Mouse (Mus musculus): ENCODE data around the gene Sectm1a.
"Not testable (repeated sequence)": the region's sequence is repeated elsewhere in the genome, so short reads cannot be mapped to it uniquely, and the experiment has no call there.

The Sectm1a gene

GRCm38 (mm10) chr11:121047826-121048399 lies 33.1 kb downstream of the Sectm1a start:
- peak in 1 of 2 experiments; percentile 39 for DNase-seq (ENCODE audit: low spot score in 2 of 2)

GRCm38 (mm10) chr11:121045286-121045685 lies 35.7 kb downstream of the Sectm1a start:
- no peak for DNase-seq (ENCODE audit: low spot score in 2 of 2)

GRCm38 (mm10) chr11:121043025-121043424 lies 38.0 kb downstream of the Sectm1a start:
- DNase-seq (ENCODE audit: low spot score in 2 of 2) = not testable (repeated sequence)

GRCm38 (mm10) chr11:121042480-121042879 lies 38.5 kb downstream of the Sectm1a start:
- DNase-seq (ENCODE audit: low spot score in 2 of 2) = no peak

GRCm38 (mm10) chr11:121041636-121042035 lies 39.4 kb downstream of the Sectm1a start:
- DNase-seq (ENCODE audit: low spot score in 2 of 2) = no peak

GRCm38 (mm10) chr11:121041212-121041611 lies 39.8 kb downstream of the Sectm1a start:
- peak in 1 of 2 experiments; percentile 89 for DNase-seq (ENCODE audit: low spot score in 2 of 2)

GRCm38 (mm10) chr11:121039302-121039701 lies 41.7 kb downstream of the Sectm1a start, which contains the start of gene Cd7:
Cd7 (minus strand) TSS chr11:121039418.
- peak in 1 of 2 experiments; percentile 40 for DNase-seq (ENCODE audit: low spot score in 2 of 2)

GRCm38 (mm10) chr11:121038366-121039240 lies 42.4 kb downstream of the Sectm1a start:
- DNase-seq (ENCODE audit: low spot score in 2 of 2) = peak in 1 of 2 experiments; percentile 58

GRCm38 (mm10) chr11:121033118-121033517 lies 47.9 kb downstream of the Sectm1a start:
- DNase-seq (ENCODE audit: low spot score in 2 of 2) = no peak

GRCm38 (mm10) chr11:121027259-121027658 lies 53.8 kb downstream of the Sectm1a start:
- no peak for DNase-seq (ENCODE audit: low spot score in 2 of 2)

GRCm38 (mm10) chr11:121024163-121024562 lies 56.9 kb downstream of the Sectm1a start:
- DNase-seq (ENCODE audit: low spot score in 2 of 2) = peak in 1 of 2 experiments; percentile 15

GRCm38 (mm10) chr11:121019501-121019900 lies 61.5 kb downstream of the Sectm1a start:
- no peak for DNase-seq (ENCODE audit: low spot score in 2 of 2)

- peak in 1 of 2 experiments; percentile 56 for DNase-seq (ENCODE audit: low spot score in 2 of 2)
These were observed 63.3 kb downstream of the Sectm1a start for GRCm38 (mm10) chr11:121017703-121018102.

All from left cerebral cortex, adult 9 months (tissue).